Mouse (Mus musculus) kidney, adult 8-10 months (tissue): ENCODE results near the gene Pla2g1b.
"Not testable (repeated sequence)": the region's sequence is repeated elsewhere in the genome, so short reads cannot be mapped to it uniquely, and the experiment has no call there.

ENCODE experiments used
- DNase-seq, 2 experiments: peaks; one replicate each; pipeline ENCODE4 v3.0.0; 2022

The Pla2g1b gene

GRCm38 (mm10) chr5:115507267-115507980, 41.4 kb downstream of the Pla2g1b start:
- DNase-seq = peak in 1 of 2 experiments; percentile 44

- DNase-seq = peak; percentile 82 to 86
Observed at GRCm38 (mm10) chr5:115507981-115508858, 42.2 kb downstream of the Pla2g1b start.

GRCm38 (mm10) chr5:115508859-115509147, 42.7 kb downstream of the Pla2g1b start:
- DNase-seq = peak; percentile 90 to 92

GRCm38 (mm10) chr5:115509321-115509761, 43.3 kb downstream of the Pla2g1b start:
- peak; percentile 57 to 65 for DNase-seq

- no peak for DNase-seq
Observed at GRCm38 (mm10) chr5:115509790-115510689, 44.0 kb downstream of the Pla2g1b start.

GRCm38 (mm10) chr5:115512375-115512774, 46.3 kb downstream of the Pla2g1b start:
- no peak for DNase-seq

GRCm38 (mm10) chr5:115513246-115513645, 47.2 kb downstream of the Pla2g1b start:
- peak in 1 of 2 experiments; percentile 10 for DNase-seq

GRCm38 (mm10) chr5:115513721-115514120, 47.7 kb downstream of the Pla2g1b start:
- DNase-seq = peak in 1 of 2 experiments; percentile 4

- DNase-seq = no peak
Observed at GRCm38 (mm10) chr5:115514346-115514745, 48.3 kb downstream of the Pla2g1b start.

GRCm38 (mm10) chr5:115514896-115515587, 49.0 kb downstream of the Pla2g1b start:
- peak; percentile 73 to 87 for DNase-seq

- peak in 1 of 2 experiments; percentile 50 for DNase-seq
Observed at GRCm38 (mm10) chr5:115516081-115516907, 50.2 kb downstream of the Pla2g1b start.

- DNase-seq = no peak
Observed at GRCm38 (mm10) chr5:115516908-115517307, 50.8 kb downstream of the Pla2g1b start.

- peak in 1 of 2 experiments; percentile 42 for DNase-seq
Observed at GRCm38 (mm10) chr5:115517501-115517900, 51.4 kb downstream of the Pla2g1b start.

GRCm38 (mm10) chr5:115518214-115518613, 52.2 kb downstream of the Pla2g1b start:
- not testable (repeated sequence) for DNase-seq

- DNase-seq = peak; percentile 58 to 71
Observed at GRCm38 (mm10) chr5:115520325-115520869, 54.3 kb downstream of the Pla2g1b start.

GRCm38 (mm10) chr5:115521553-115522461, 55.7 kb downstream of the Pla2g1b start:
- DNase-seq = peak; percentile 76 to 79

- DNase-seq = no peak
Observed at GRCm38 (mm10) chr5:115522531-115522930, 56.5 kb downstream of the Pla2g1b start.

GRCm38 (mm10) chr5:115522981-115523499, 57.0 kb downstream of the Pla2g1b start:
- peak in 1 of 2 experiments; percentile 62 for DNase-seq

- DNase-seq = peak; percentile 58 to 79
Observed at GRCm38 (mm10) chr5:115523971-115524370, 57.9 kb downstream of the Pla2g1b start.
